Comparison of ENCODE assay signal across 25 mouse cellular contexts in genomic region chr7:49515012-49515411, GRCm38 (mm10).
DNase-seq lines count a peak whose midpoint lies in the region; ATAC-seq lines count a peak whose summit lies in the region.
"Had no signal": no experiment of that assay in that cellular context is flagged by ENCODE, and none has a peak within 500 bp of the region (broad histone marks: within the 10 kb centered on the region; RNA-seq: fewer than 3 reads in every experiment).

No protein-coding gene starts in this region.

- peaks cover 7% of the 10 kb centered on the region; the same call in 1 of the 2 replicates for H3K36me3 ChIP-seq in heart, embryonic 13.5 days
- H3K36me3 ChIP-seq in midbrain, embryonic 15.5 days (replicated peaks) = no peaks in the 10 kb centered on the region
- H3K36me3 ChIP-seq: hindbrain, embryonic 12.5 days had no signal

- WGBS in heart, embryonic 13.5 days = 72% methylated on average over 2 of the region's 2 CpGs
- WGBS in midbrain, embryonic 15.5 days = 89% methylated on average over 2 of the region's 2 CpGs

- no peak overlapping the region for H3K4me2 ChIP-seq in heart, embryonic 13.5 days
- H3K4me2 ChIP-seq in midbrain, embryonic 15.5 days = no peak overlapping the region
- H3K4me2 ChIP-seq: forebrain, embryonic 13.5 days; hindbrain, embryonic 12.5 days; liver, embryonic 11.5 days; lung, embryonic 14.5 days had no signal

- no peak for DNase-seq in heart, postnatal 25 days (ENCODE audit: low spot score)
- peak; percentile 91 for DNase-seq in kidney, adult 9 months
- peak; percentile 75 to 79 for DNase-seq in kidney, postnatal 25 days
- no peak for DNase-seq in left cerebral cortex, postnatal 4 days
- DNase-seq: adrenal gland, postnatal 36 days; cerebellum, adult 11-12 months; cerebellum, postnatal 36 days; gastrocnemius, postnatal 25 days; heart, adult 2 months; layer of hippocampus, adult 9-11 months; lung, embryonic 14.5 days; right cerebral cortex, postnatal 14 days; spleen, adult 18-20 months; thymus, postnatal 36 days had no signal

- intact Hi-C loops in heart, postnatal 25 days (cut with DNase I) = no loop called here
- intact Hi-C loops in left cerebral cortex, postnatal 4 days (cut with DNase I) = no loop called here

- ATAC-seq in heart, embryonic 13.5 days (ENCODE audit: extremely low read depth, insufficient number of reproducible peaks, low FRiP score, low TSS enrichment) = no peak
- ATAC-seq in common myeloid progenitor, adult 5-6 weeks (replicated peaks; ENCODE audit: low read depth, poor library complexity, severe bottlenecking) = peak; percentile 62
- no peak for ATAC-seq in megakaryocyte, adult 5-6 weeks (ENCODE audit: poor library complexity, severe bottlenecking)
- no peak for ATAC-seq in midbrain, embryonic 15.5 days (replicated peaks)
- ATAC-seq: CD4-positive, CD25-positive, alpha-beta regulatory T cell, adult 4 months; forebrain, embryonic 13.5 days; midbrain, embryonic 16.5 days had no signal

- H3K4me3 ChIP-seq in heart, embryonic 13.5 days = no peak overlapping the region
- no peak overlapping the region for H3K4me3 ChIP-seq in midbrain, embryonic 15.5 days
- H3K4me3 ChIP-seq: erythroblast, embryonic 14.5 days; forebrain, embryonic 13.5 days; heart, adult 2 months; hindbrain, embryonic 12.5 days; megakaryocyte, embryonic 14.5 days had no signal

- H3K27me3 ChIP-seq in heart, embryonic 13.5 days (replicated peaks) = 0 out of 2 replicates have a peak, but pooled peaks cover 3% of the 10 kb centered on the region
- no peaks in the 10 kb centered on the region for H3K27me3 ChIP-seq in midbrain, embryonic 15.5 days (replicated peaks)
- H3K27me3 ChIP-seq: megakaryocyte, embryonic 14.5 days had no signal

- peak overlapping the region; percentile 24; the same call in 1 of the 2 replicates for H3K27ac ChIP-seq in heart, embryonic 13.5 days (replicated peaks)
- no peak overlapping the region for H3K27ac ChIP-seq in midbrain, embryonic 15.5 days
- H3K27ac ChIP-seq: forebrain, embryonic 13.5 days; heart, adult 2 months; hindbrain, embryonic 12.5 days had no signal

- H3K9ac ChIP-seq in heart, embryonic 13.5 days = no peak overlapping the region
- H3K9ac ChIP-seq in midbrain, embryonic 15.5 days = no peak overlapping the region
- H3K9ac ChIP-seq: forebrain, embryonic 13.5 days; hindbrain, embryonic 12.5 days; lung, embryonic 14.5 days had no signal

- H3K4me1 ChIP-seq in heart, embryonic 13.5 days = peaks cover 21% of the 10 kb centered on the region
- no peaks in the 10 kb centered on the region for H3K4me1 ChIP-seq in midbrain, embryonic 15.5 days
- H3K4me1 ChIP-seq: forebrain, embryonic 13.5 days; hindbrain, embryonic 12.5 days; megakaryocyte, embryonic 14.5 days had no signal

- no peaks in the 10 kb centered on the region for H3K9me3 ChIP-seq in heart, embryonic 13.5 days
- H3K9me3 ChIP-seq in midbrain, embryonic 15.5 days = no peaks in the 10 kb centered on the region
- H3K9me3 ChIP-seq: forebrain, embryonic 13.5 days; hindbrain, embryonic 12.5 days; megakaryocyte, embryonic 14.5 days had no signal

Comparison
In these comparisons a context has a peak if more than half of its experiments do, and no peak if none do; other contexts are left out.
1. DNase-seq: peak in kidney, adult 9 months (single experiment) and kidney, postnatal 25 days (2 of 2); none in heart, postnatal 25 days (single experiment) and left cerebral cortex, postnatal 4 days (single experiment).